Mouse (Mus musculus): ENCODE measurements around the gene Ptpro. TPM values are rescaled to one million over a fixed set of nuclear protein-coding genes. Genes with fewer than 3 reads are reported as not detected.

Gene Ptpro
- polyA plus RNA-seq, 2 experiments = 0.40 to 0.55 TPM

GRCm38 (mm10) chr6:137261033-137261432, 8.9 kb downstream of the Ptpro start:
- Histone ChIP-seq H3K27ac (no peak overlapping the region), H3K4me3 (ENCODE audit: insufficient read depth in 1 of 2, low read depth in 2 of 2, low read length in 2 of 2) (no peak overlapping the region), H3K4me1 (replicated peaks; ENCODE audit: control insufficient read depth in 2 of 2, insufficient read depth in 2 of 2, low read length in 1 of 2) (no peaks in the 10 kb centered on the region), H3K9me3 (ENCODE audit: control insufficient read depth, low read length) (no peaks in the 10 kb centered on the region), H3K27me3 (ENCODE audit: control insufficient read depth, insufficient read depth, low read length) (no peaks in the 10 kb centered on the region), H3K4me2 (ENCODE audit: low read depth) (no peak overlapping the region), H3K9ac (replicated peaks) (no peak overlapping the region), H3K36me3 (replicated peaks; ENCODE audit: control insufficient read depth, insufficient read depth, low read depth) (no peaks in the 10 kb centered on the region)
- no peak for ATAC-seq (ENCODE audit: insufficient read depth)
- WGBS (ENCODE audit: insufficient replicate concordance) = 45% methylated on average over 1 of the region's 1 CpGs
- TF ChIP-seq EP300 (IDR thresholded peaks at IDR 0.05; ENCODE audit: low read depth) = no peak
- TF ChIP-seq CTCF (IDR thresholded peaks at IDR 0.05; ENCODE audit: low read depth) = peak; percentile 10; the same call in 1 of the 2 replicates
- no peak for DNase-seq (ENCODE audit: low read depth in 3 of 3, low spot score in 3 of 3)

DNA sequence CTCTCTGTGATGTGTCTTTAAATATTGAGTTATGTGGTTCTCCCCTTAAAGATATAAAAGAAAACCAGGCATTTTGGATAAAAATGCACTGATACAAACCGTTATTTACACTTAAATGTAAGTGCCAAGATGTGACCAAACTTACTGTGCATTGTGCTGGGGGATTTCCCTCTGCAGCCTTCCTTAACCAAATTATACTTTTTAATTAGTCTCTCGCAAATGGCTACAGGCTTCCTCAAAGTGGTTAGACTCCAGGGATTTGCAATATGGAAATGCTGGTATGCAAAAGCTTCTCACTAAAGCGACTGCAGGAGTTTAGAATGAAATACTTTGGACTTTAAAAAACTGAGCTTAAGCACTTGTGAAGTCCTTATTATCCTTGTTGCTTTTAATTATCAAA, 10.0 kb downstream of the Ptpro start:
- H3K9ac ChIP-seq (replicated peaks) = no peak overlapping the region
- no peaks in the 10 kb centered on the region for H3K9me3 ChIP-seq (ENCODE audit: control insufficient read depth, low read length)
- no peak for TF ChIP-seq CTCF (IDR thresholded peaks at IDR 0.05; ENCODE audit: low read depth)
- no peak for TF ChIP-seq EP300 (IDR thresholded peaks at IDR 0.05; ENCODE audit: low read depth)
- no peak for DNase-seq (ENCODE audit: low read depth in 3 of 3, low spot score in 3 of 3)
- H3K27me3 ChIP-seq (ENCODE audit: control insufficient read depth, insufficient read depth, low read length) = no peaks in the 10 kb centered on the region
- no peak overlapping the region for H3K4me3 ChIP-seq (ENCODE audit: insufficient read depth in 1 of 2, low read depth in 2 of 2, low read length in 2 of 2)
- H3K36me3 ChIP-seq (replicated peaks; ENCODE audit: control insufficient read depth, insufficient read depth, low read depth) = no peaks in the 10 kb centered on the region
- no peaks in the 10 kb centered on the region for H3K4me1 ChIP-seq (replicated peaks; ENCODE audit: control insufficient read depth in 2 of 2, insufficient read depth in 2 of 2, low read length in 1 of 2)
- H3K27ac ChIP-seq = no peak overlapping the region
- WGBS (ENCODE audit: insufficient replicate concordance) = 44% methylated on average over 3 of the region's 3 CpGs
- ATAC-seq (ENCODE audit: insufficient read depth) = no peak
- H3K4me2 ChIP-seq (ENCODE audit: low read depth) = no peak overlapping the region

GRCm38 (mm10) chr6:137268019-137268418, 15.9 kb downstream of the Ptpro start:
- Histone ChIP-seq H3K27me3 (ENCODE audit: control insufficient read depth, insufficient read depth, low read length) (no peaks in the 10 kb centered on the region), H3K27ac (no peak overlapping the region), H3K4me1 (replicated peaks; ENCODE audit: control insufficient read depth in 2 of 2, insufficient read depth in 2 of 2, low read length in 1 of 2) (no peaks in the 10 kb centered on the region), H3K9me3 (ENCODE audit: control insufficient read depth, low read length) (no peaks in the 10 kb centered on the region), H3K4me3 (ENCODE audit: insufficient read depth in 1 of 2, low read depth in 2 of 2, low read length in 2 of 2) (no peak overlapping the region), H3K4me2 (ENCODE audit: low read depth) (no peak overlapping the region), H3K9ac (replicated peaks) (no peak overlapping the region), H3K36me3 (replicated peaks; ENCODE audit: control insufficient read depth, insufficient read depth, low read depth) (no peaks in the 10 kb centered on the region)
- ATAC-seq (ENCODE audit: insufficient read depth) (no peak), DNase-seq (ENCODE audit: low read depth in 3 of 3, low spot score in 3 of 3) (no peak)
- 55% methylated on average over 8 of the region's 8 CpGs for WGBS (ENCODE audit: insufficient replicate concordance)
- no peak for TF ChIP-seq EP300 (IDR thresholded peaks at IDR 0.05; ENCODE audit: low read depth)
- TF ChIP-seq CTCF (IDR thresholded peaks at IDR 0.05; ENCODE audit: low read depth) = no peak

- Histone ChIP-seq H3K36me3 (replicated peaks; ENCODE audit: control insufficient read depth, insufficient read depth, low read depth) (no peaks in the 10 kb centered on the region), H3K4me3 (ENCODE audit: insufficient read depth in 1 of 2, low read depth in 2 of 2, low read length in 2 of 2) (no peak overlapping the region), H3K27ac (no peak overlapping the region), H3K4me2 (ENCODE audit: low read depth) (no peak overlapping the region), H3K9me3 (ENCODE audit: control insufficient read depth, low read length) (no peaks in the 10 kb centered on the region), H3K27me3 (ENCODE audit: control insufficient read depth, insufficient read depth, low read length) (no peaks in the 10 kb centered on the region), H3K9ac (replicated peaks) (no peak overlapping the region), H3K4me1 (replicated peaks; ENCODE audit: control insufficient read depth in 2 of 2, insufficient read depth in 2 of 2, low read length in 1 of 2) (no peaks in the 10 kb centered on the region)
- TF ChIP-seq CTCF (IDR thresholded peaks at IDR 0.05; ENCODE audit: low read depth) = no peak
- no peak for TF ChIP-seq EP300 (IDR thresholded peaks at IDR 0.05; ENCODE audit: low read depth)
- 62% methylated on average over 10 of the region's 10 CpGs for WGBS (ENCODE audit: insufficient replicate concordance)
- DNase-seq (ENCODE audit: low read depth in 3 of 3, low spot score in 3 of 3) (no peak), ATAC-seq (ENCODE audit: insufficient read depth) (no peak)
Observed at GRCm38 (mm10) chr6:137268592-137268991, 16.5 kb downstream of the Ptpro start.

DNA sequence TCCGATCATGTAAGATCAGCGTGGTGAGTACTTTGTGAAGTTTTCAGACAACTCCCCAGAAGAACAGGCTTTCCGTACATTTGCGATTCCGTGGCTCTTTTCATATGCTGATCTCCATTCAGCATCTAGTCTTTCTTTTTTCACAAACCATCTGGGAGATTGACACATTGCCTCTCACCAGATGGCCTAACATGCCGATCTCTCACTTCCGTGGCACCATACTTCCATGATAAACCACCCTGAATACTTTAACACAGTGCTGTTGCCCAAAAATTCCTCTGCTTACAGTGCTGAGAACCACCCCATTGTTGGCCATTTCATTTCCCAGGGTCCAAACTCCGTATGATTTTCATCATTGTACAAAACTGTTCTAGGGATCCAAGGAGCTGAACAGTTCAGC, 20.4 kb downstream of the Ptpro start:
- 72% methylated on average over 8 of the region's 8 CpGs for WGBS (ENCODE audit: insufficient replicate concordance)
- ATAC-seq (ENCODE audit: insufficient read depth) = no peak

More for the DNA sequence above, 20.4 kb downstream of the Ptpro start:
- H3K9me3 ChIP-seq (ENCODE audit: control insufficient read depth, low read length) = no peaks in the 10 kb centered on the region
- no peak overlapping the region for H3K4me2 ChIP-seq (ENCODE audit: low read depth)
- no peaks in the 10 kb centered on the region for H3K27me3 ChIP-seq (ENCODE audit: control insufficient read depth, insufficient read depth, low read length)
- no peak overlapping the region for H3K9ac ChIP-seq (replicated peaks)
- H3K36me3 ChIP-seq (replicated peaks; ENCODE audit: control insufficient read depth, insufficient read depth, low read depth) = no peaks in the 10 kb centered on the region
- no peaks in the 10 kb centered on the region for H3K4me1 ChIP-seq (replicated peaks; ENCODE audit: control insufficient read depth in 2 of 2, insufficient read depth in 2 of 2, low read length in 1 of 2)
- H3K27ac ChIP-seq = no peak overlapping the region
- no peak for DNase-seq (ENCODE audit: low read depth in 3 of 3, low spot score in 3 of 3)
- TF ChIP-seq CTCF (IDR thresholded peaks at IDR 0.05; ENCODE audit: low read depth) (no peak), EP300 (IDR thresholded peaks at IDR 0.05; ENCODE audit: low read depth) (no peak)
- H3K4me3 ChIP-seq (ENCODE audit: insufficient read depth in 1 of 2, low read depth in 2 of 2, low read length in 2 of 2) = no peak overlapping the region

Measured in liver, embryonic 14.5 days (tissue).